Mouse (Mus musculus) gastrocnemius, adult 2 months (tissue): ENCODE data around the gene Ndufv2. TPM values are rescaled to one million over a fixed set of nuclear protein-coding genes. Genes with fewer than 3 reads are reported as not detected.

ENCODE experiments used
- DNase-seq: peaks from one replicate; pipeline ENCODE4 v3.0.0; 2022
- H3K27ac ChIP-seq: fragments of 200-600 bp; 2 replicates; pipeline ENCODE4 v1.8.1; 2022; ENCODE audit warnings: mild to moderate bottlenecking
- H3K4me3 ChIP-seq: fragments of 200-600 bp; 2 replicates; pipeline ENCODE4 v1.8.1; 2022; ENCODE audit warnings: mild to moderate bottlenecking, moderate library complexity
- CTCF ChIP-seq: fragments of 200-600 bp; IDR thresholded peaks from 2 replicates; pipeline ENCODE4 v1.8.1; 2022; ENCODE audit warnings: antibody characterized with exemption, mild to moderate bottlenecking, moderate library complexity
- intact Hi-C: fragments of 180-260 bp; cut with DNase I; formaldehyde crosslinking; loops from one replicate; pipeline ENCODE4 v1.15.1; 2025
- total RNA-seq, 2 experiments: library from RNA; stranded (reverse); gene quantifications; 2 replicates each; pipeline ENCODE4 v1.2.3; 2021

Ndufv2 gene
- total RNA-seq, 2 experiments from 2014 or later: 610 to 870 TPM

DNA sequence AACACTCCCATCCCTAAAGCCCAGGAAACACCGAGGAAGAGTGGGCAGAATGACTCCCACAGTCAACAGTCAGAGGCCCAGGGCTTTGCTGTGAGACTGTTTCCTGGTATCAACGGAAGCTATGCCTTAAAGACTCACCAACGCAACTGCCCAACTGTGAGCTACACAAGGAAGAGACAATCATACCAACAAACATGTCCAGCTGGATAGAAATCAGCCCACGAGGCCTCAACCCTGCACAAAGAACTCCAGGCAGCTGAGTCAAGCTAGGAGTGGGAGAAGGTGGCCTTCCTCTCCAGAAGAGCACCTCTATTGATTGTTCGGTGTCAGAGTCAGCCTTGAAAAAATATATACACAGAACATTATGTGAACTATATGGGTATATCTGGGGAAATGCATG, 69.4 kb downstream of the Ndufv2 start:
- Histone ChIP-seq H3K4me3 (no peak overlapping the region), H3K27ac (no peak overlapping the region)
- TF ChIP-seq CTCF: no peak
- intact Hi-C loops: no loop called here
- no peak for DNase-seq

Other genes with a start within 250 kb of the Ndufv2 start
- gene Ralbp1, start 215.8 kb downstream of the Ndufv2 start, total RNA-seq: 10 to 100 TPM; 21.6 to 23.8 TPM
- gene Twsg1, start 150.3 kb downstream of the Ndufv2 start, total RNA-seq: 10 to 100 TPM; 25.2 to 31.6 TPM
- gene Ankrd12, start 24.5 kb downstream of the Ndufv2 start, total RNA-seq: 10 to 100 TPM; 12.6 to 12.8 TPM
- 10 to 100 TPM; 16.4 to 18.7 TPM for gene Washc1, start 10.0 kb upstream of the Ndufv2 start, total RNA-seq
- 1 to 10 TPM in 1 of 2 experiments, under 1 TPM in 1; 0.38 to 1.5 TPM for gene Ddx11, start 22.0 kb upstream of the Ndufv2 start, total RNA-seq